Mouse (Mus musculus): ENCODE data around the gene Ptgfr. TPM values are rescaled to one million over a fixed set of nuclear protein-coding genes. Genes with fewer than 3 reads are reported as not detected.

Ptgfr gene
- polyA plus RNA-seq (2012; rRNA removed), result 0.09 and 0.14 TPM in 2 replicates

DNA sequence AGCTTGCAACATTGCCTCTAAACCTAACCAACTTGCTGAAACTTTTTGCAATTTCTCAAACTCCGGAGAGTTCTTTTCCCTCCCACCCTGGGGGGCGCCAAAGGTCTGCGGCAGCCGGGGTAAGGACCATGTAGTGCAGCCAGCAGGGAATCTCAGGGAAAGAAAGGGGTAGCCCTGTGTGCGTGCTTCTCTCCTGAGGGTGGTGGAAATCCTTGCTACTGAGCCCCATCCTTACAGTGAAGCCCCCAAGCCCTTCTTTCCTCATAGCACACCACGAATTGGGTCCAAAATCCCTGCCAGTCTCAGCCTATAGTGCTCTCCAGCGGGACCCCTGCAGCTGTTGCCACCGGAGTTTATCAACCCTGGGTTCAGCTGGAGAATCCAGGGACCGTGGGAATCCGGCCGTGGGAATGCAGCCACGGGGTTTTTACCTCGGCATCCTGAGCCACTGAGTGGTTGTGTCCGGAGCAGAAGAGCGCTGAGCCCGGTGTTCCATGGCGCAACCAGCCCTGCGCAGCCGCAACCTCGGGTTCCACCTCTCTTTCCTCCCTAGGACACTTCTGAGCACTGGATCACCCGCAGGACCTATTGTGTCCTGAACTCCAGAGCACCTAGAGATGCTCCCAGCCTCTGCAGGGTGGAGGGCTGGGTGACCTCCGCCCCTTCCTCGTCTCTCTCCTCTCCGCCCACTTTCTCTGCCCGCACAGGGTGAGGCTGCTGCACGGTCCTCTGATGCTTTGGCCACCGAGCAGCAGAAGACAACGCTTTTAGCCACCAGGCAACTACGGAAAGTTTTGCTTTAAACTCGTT lies at the start of gene Ptgfr:
TSS of gene Ptgfr (minus strand) at position 760 of the 810 bp plus-strand sequence.
- H3K4me3 ChIP-seq (ENCODE audit: low read depth, low read length), result peak within 1 kb of the TSS; percentile 41
- H3K4me1 ChIP-seq (ENCODE audit: control insufficient read depth, insufficient read depth, insufficient read length, low read length), result no peaks in the 10 kb centered on the region
- no peaks in the 10 kb centered on the region for H3K36me3 ChIP-seq (ENCODE audit: control insufficient read depth, insufficient read depth, low read length)
- 4% methylated on average over 30 of the region's 30 CpGs for WGBS
- TF ChIP-seq POLR2A (IDR thresholded peaks at IDR 0.05; ENCODE audit: low read depth, low read length), result no peak
- TF ChIP-seq CTCF (IDR thresholded peaks at IDR 0.05; ENCODE audit: extremely low read depth, insufficient read length, insufficient replicate concordance, low read depth, low read length), result peak; percentile 26; the same call in 1 of the 2 replicates
- no peaks in the 10 kb centered on the region; the same call in 1 of the 2 replicates for H3K27me3 ChIP-seq (ENCODE audit: control insufficient read depth, insufficient read depth, low read length)
- no peak within 1 kb of the TSS for H3K27ac ChIP-seq (ENCODE audit: insufficient read depth, low read depth, low read length)

DNA sequence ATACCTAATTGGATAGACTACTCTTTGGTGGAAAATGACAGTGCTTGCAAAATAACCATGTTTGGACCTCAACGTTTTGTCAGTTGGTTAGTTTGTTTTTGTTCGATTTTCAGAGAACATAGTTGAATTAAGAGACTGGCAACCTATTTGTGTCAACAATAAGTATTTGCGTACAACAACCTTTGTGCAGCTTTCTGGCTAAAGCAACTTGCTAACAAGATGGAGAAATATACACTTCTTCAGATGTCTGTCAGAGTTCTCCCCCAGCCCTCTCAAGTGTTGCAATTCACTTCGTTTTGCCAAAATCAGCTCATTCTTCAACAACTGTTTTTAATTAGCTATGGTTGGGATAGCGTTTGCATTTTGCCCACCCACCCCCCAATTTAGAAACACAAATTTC lies 46.5 kb upstream of the Ptgfr start:
- 75% methylated on average over 5 of the region's 5 CpGs for WGBS
- Histone ChIP-seq H3K36me3 (ENCODE audit: control insufficient read depth, insufficient read depth, low read length) (no peaks in the 10 kb centered on the region), H3K27ac (ENCODE audit: insufficient read depth, low read depth, low read length) (no peak overlapping the region), H3K27me3 (ENCODE audit: control insufficient read depth, insufficient read depth, low read length) (no peaks in the 10 kb centered on the region), H3K4me3 (ENCODE audit: low read depth, low read length) (no peak overlapping the region), H3K4me1 (ENCODE audit: control insufficient read depth, insufficient read depth, insufficient read length, low read length) (no peaks in the 10 kb centered on the region)
- no peak for TF ChIP-seq CTCF (IDR thresholded peaks at IDR 0.05; ENCODE audit: extremely low read depth, insufficient read length, insufficient replicate concordance, low read depth, low read length)

- Histone ChIP-seq H3K27ac (ENCODE audit: insufficient read depth, low read depth, low read length) (no peak overlapping the region), H3K4me1 (ENCODE audit: control insufficient read depth, insufficient read depth, insufficient read length, low read length) (no peaks in the 10 kb centered on the region), H3K36me3 (ENCODE audit: control insufficient read depth, insufficient read depth, low read length) (no peaks in the 10 kb centered on the region), H3K27me3 (ENCODE audit: control insufficient read depth, insufficient read depth, low read length) (no peaks in the 10 kb centered on the region), H3K4me3 (ENCODE audit: low read depth, low read length) (no peak overlapping the region)
- 63% methylated on average over 2 of the region's 2 CpGs for WGBS
- TF ChIP-seq CTCF (IDR thresholded peaks at IDR 0.05; ENCODE audit: extremely low read depth, insufficient read length, insufficient replicate concordance, low read depth, low read length) (no peak), POLR2A (IDR thresholded peaks at IDR 0.05; ENCODE audit: low read depth, low read length) (no peak)
These were observed 42.6 kb upstream of the Ptgfr start for GRCm38 (mm10) chr3:151879981-151880380.

DNA sequence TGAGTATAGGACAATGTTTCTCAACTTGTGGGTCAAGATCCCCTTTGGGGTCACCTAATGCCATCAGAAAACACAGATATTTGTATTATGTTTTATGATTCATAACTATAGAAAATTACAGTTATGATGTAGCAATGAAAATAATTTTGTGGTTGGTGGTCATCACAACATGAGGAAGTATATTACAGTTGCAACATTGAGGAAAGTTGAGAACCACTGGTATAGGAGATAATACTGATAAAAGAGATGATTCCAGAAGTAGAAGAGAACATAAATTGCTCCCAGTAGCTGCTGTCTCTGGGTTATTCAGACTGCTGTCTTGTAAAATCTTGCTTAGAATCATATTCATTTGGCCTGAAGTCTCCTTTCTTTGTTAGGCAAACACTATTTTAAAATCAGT lies 31.5 kb upstream of the Ptgfr start:
- TF ChIP-seq POLR2A (IDR thresholded peaks at IDR 0.05; ENCODE audit: low read depth, low read length), result no peak
- TF ChIP-seq CTCF (IDR thresholded peaks at IDR 0.05; ENCODE audit: extremely low read depth, insufficient read length, insufficient replicate concordance, low read depth, low read length), result no peak
- H3K4me1 ChIP-seq (ENCODE audit: control insufficient read depth, insufficient read depth, insufficient read length, low read length), result no peaks in the 10 kb centered on the region
- no peak overlapping the region for H3K4me3 ChIP-seq (ENCODE audit: low read depth, low read length)
- no peaks in the 10 kb centered on the region for H3K36me3 ChIP-seq (ENCODE audit: control insufficient read depth, insufficient read depth, low read length)
- H3K27ac ChIP-seq (ENCODE audit: insufficient read depth, low read depth, low read length), result no peak overlapping the region
- H3K27me3 ChIP-seq (ENCODE audit: control insufficient read depth, insufficient read depth, low read length), result no peaks in the 10 kb centered on the region

- no peak overlapping the region for H3K4me3 ChIP-seq (ENCODE audit: low read depth, low read length)
- 81% methylated on average over 1 of the region's 1 CpGs for WGBS
- H3K27me3 ChIP-seq (ENCODE audit: control insufficient read depth, insufficient read depth, low read length), result no peaks in the 10 kb centered on the region
- H3K36me3 ChIP-seq (ENCODE audit: control insufficient read depth, insufficient read depth, low read length), result no peaks in the 10 kb centered on the region
- TF ChIP-seq POLR2A (IDR thresholded peaks at IDR 0.05; ENCODE audit: low read depth, low read length), result no peak
- no peak for TF ChIP-seq CTCF (IDR thresholded peaks at IDR 0.05; ENCODE audit: extremely low read depth, insufficient read length, insufficient replicate concordance, low read depth, low read length)
- no peak overlapping the region for H3K27ac ChIP-seq (ENCODE audit: insufficient read depth, low read depth, low read length)
- H3K4me1 ChIP-seq (ENCODE audit: control insufficient read depth, insufficient read depth, insufficient read length, low read length), result no peaks in the 10 kb centered on the region
These were observed 13.9 kb upstream of the Ptgfr start for GRCm38 (mm10) chr3:151851344-151851743.

DNA sequence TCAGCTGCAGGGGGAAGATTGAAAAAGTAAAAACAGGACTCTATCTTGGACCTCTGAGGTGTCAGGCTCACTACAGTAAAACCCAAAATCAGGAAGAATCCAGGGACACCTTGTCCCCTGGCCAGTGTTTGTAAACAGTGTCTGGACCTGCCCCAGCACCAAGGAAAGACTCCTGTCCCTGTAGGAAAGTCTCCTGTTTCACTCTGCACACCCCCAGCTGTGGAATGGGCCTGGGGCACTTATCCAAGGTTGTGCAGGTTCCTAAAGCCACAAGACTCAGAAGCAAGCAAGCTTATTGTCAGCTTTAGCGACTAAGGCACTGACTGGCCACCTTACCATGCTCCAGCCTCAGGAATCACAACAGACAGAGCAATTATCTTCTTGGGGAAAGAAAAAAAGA lies 13.2 kb upstream of the Ptgfr start:
- no peaks in the 10 kb centered on the region for H3K36me3 ChIP-seq (ENCODE audit: control insufficient read depth, insufficient read depth, low read length)
- WGBS, result 65% methylated on average over 1 of the region's 1 CpGs
- TF ChIP-seq POLR2A (IDR thresholded peaks at IDR 0.05; ENCODE audit: low read depth, low read length) (no peak), CTCF (IDR thresholded peaks at IDR 0.05; ENCODE audit: extremely low read depth, insufficient read length, insufficient replicate concordance, low read depth, low read length) (no peak)
- H3K27me3 ChIP-seq (ENCODE audit: control insufficient read depth, insufficient read depth, low read length), result no peaks in the 10 kb centered on the region
- H3K4me1 ChIP-seq (ENCODE audit: control insufficient read depth, insufficient read depth, insufficient read length, low read length), result no peaks in the 10 kb centered on the region
- no peak overlapping the region for H3K4me3 ChIP-seq (ENCODE audit: low read depth, low read length)
- H3K27ac ChIP-seq (ENCODE audit: insufficient read depth, low read depth, low read length), result no peak overlapping the region

GRCm38 (mm10) chr3:151846292-151846691 lies 8.9 kb upstream of the Ptgfr start:
- no peak overlapping the region for H3K27ac ChIP-seq (ENCODE audit: insufficient read depth, low read depth, low read length)
- no peaks in the 10 kb centered on the region for H3K27me3 ChIP-seq (ENCODE audit: control insufficient read depth, insufficient read depth, low read length)
- no peaks in the 10 kb centered on the region for H3K36me3 ChIP-seq (ENCODE audit: control insufficient read depth, insufficient read depth, low read length)
- TF ChIP-seq CTCF (IDR thresholded peaks at IDR 0.05; ENCODE audit: extremely low read depth, insufficient read length, insufficient replicate concordance, low read depth, low read length) (no peak), POLR2A (IDR thresholded peaks at IDR 0.05; ENCODE audit: low read depth, low read length) (no peak)
- no peak overlapping the region for H3K4me3 ChIP-seq (ENCODE audit: low read depth, low read length)
- WGBS, result 82% methylated on average over 7 of the region's 7 CpGs
- H3K4me1 ChIP-seq (ENCODE audit: control insufficient read depth, insufficient read depth, insufficient read length, low read length), result no peaks in the 10 kb centered on the region
